Mouse (Mus musculus): Measurements from ENCODE around the gene Psmg1.

DNA sequence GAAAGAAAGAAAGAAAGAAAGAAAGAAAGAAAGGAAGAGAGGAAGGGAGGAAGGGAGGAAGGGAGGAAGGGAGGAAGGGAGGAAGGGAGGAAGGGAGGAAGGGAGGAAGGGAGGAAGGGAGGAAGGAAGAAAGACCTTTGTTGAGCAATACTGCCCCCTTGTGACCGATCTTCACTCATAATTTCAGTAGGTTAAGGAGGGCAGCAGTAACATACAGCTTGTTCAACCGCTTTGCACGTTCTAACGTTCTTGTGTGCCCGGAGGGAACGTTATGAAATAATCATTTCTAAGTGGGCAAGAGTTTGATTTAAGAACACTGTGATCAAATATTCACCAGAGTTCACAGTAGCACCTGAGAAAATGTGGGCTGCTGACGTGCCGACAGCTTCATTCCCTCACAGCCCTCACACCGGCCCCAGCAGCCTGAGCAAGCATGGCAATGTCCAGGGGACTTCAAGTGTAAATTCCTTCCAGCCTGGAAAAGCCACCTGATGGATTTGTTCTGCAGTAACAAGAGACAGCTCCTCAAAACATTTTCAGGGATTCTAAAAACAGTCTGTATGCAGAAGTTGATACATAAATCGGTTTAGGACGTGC, 26.2 kb downstream of the Psmg1 start:
- TF ChIP-seq POLR2A (IDR thresholded peaks at IDR 0.05; ENCODE audit: borderline replicate concordance, low read depth, low read length) (no peak), CTCF (IDR thresholded peaks at IDR 0.05; ENCODE audit: low read depth, low read length) (no peak)

Measured in bone marrow macrophage, adult 2 months (primary cell).